Mouse (Mus musculus): Measurements from ENCODE around the gene Scube1. TPM values are rescaled to one million over a fixed set of nuclear protein-coding genes. Genes with fewer than 3 reads are reported as not detected.

Scube1 gene
- polyA plus RNA-seq, 1 experiment from 2014 or later, result not detected

- no peaks in the 10 kb centered on the region for H3K79me2 ChIP-seq (ENCODE audit: inconsistent target)
- H3K36me3 ChIP-seq (ENCODE audit: inconsistent target), result no peaks in the 10 kb centered on the region
- WGBS (ENCODE audit: missing documents), result 94% methylated on average over 8 of the region's 8 CpGs
- no peak overlapping the region for H3K27ac ChIP-seq
- no peak overlapping the region for H3K4me3 ChIP-seq (ENCODE audit: inconsistent target)
Measured at GRCm38 (mm10) chr15:83606700-83607099, 118.1 kb downstream of the Scube1 start.

- 95% methylated on average over 11 of the region's 11 CpGs for WGBS (ENCODE audit: missing documents)
- H3K79me2 ChIP-seq (ENCODE audit: inconsistent target), result no peaks in the 10 kb centered on the region
- H3K4me3 ChIP-seq (ENCODE audit: inconsistent target), result no peak overlapping the region
- no peak overlapping the region for H3K27ac ChIP-seq
- H3K36me3 ChIP-seq (ENCODE audit: inconsistent target), result no peaks in the 10 kb centered on the region
Measured at GRCm38 (mm10) chr15:83606216-83606615, 118.6 kb downstream of the Scube1 start.

GRCm38 (mm10) chr15:83603426-83603825 is 121.4 kb downstream of the Scube1 start:
- no peak overlapping the region for H3K4me3 ChIP-seq (ENCODE audit: inconsistent target)
- H3K79me2 ChIP-seq (ENCODE audit: inconsistent target), result no peaks in the 10 kb centered on the region
- WGBS (ENCODE audit: missing documents), result 94% methylated on average over 7 of the region's 7 CpGs
- H3K27ac ChIP-seq, result no peak overlapping the region
- H3K36me3 ChIP-seq (ENCODE audit: inconsistent target), result no peaks in the 10 kb centered on the region

GRCm38 (mm10) chr15:83603046-83603396 is 121.8 kb downstream of the Scube1 start:
- H3K79me2 ChIP-seq (ENCODE audit: inconsistent target), result no peaks in the 10 kb centered on the region
- no peaks in the 10 kb centered on the region for H3K36me3 ChIP-seq (ENCODE audit: inconsistent target)
- WGBS (ENCODE audit: missing documents), result 100% methylated on average over 1 of the region's 1 CpGs
- peak overlapping the region; percentile 35 for H3K27ac ChIP-seq
- H3K4me3 ChIP-seq (ENCODE audit: inconsistent target), result no peak overlapping the region

- Histone ChIP-seq H3K36me3 (ENCODE audit: inconsistent target) (no peaks in the 10 kb centered on the region), H3K27ac (peak overlapping the region; percentile 35), H3K79me2 (ENCODE audit: inconsistent target) (no peaks in the 10 kb centered on the region), H3K4me3 (ENCODE audit: inconsistent target) (no peak overlapping the region)
- WGBS (ENCODE audit: missing documents), result 10% methylated on average over 11 of the region's 13 CpGs
Measured at GRCm38 (mm10) chr15:83602372-83603045, 122.3 kb downstream of the Scube1 start.

GRCm38 (mm10) chr15:83601185-83601584 is 123.6 kb downstream of the Scube1 start:
- Histone ChIP-seq H3K27ac (no peak overlapping the region), H3K36me3 (ENCODE audit: inconsistent target) (no peaks in the 10 kb centered on the region), H3K4me3 (ENCODE audit: inconsistent target) (no peak overlapping the region), H3K79me2 (ENCODE audit: inconsistent target) (no peaks in the 10 kb centered on the region)
- 61% methylated on average over 4 of the region's 4 CpGs for WGBS (ENCODE audit: missing documents)

GRCm38 (mm10) chr15:83596833-83597232 is 128.0 kb downstream of the Scube1 start:
- no peak overlapping the region for H3K27ac ChIP-seq
- H3K4me3 ChIP-seq (ENCODE audit: inconsistent target), result no peak overlapping the region
- 94% methylated on average over 4 of the region's 4 CpGs for WGBS (ENCODE audit: missing documents)
- peaks cover 21% of the 10 kb centered on the region; the same call in 1 of the 2 replicates for H3K79me2 ChIP-seq (ENCODE audit: inconsistent target)
- H3K36me3 ChIP-seq (ENCODE audit: inconsistent target), result no peaks in the 10 kb centered on the region

GRCm38 (mm10) chr15:83595364-83595711 is 129.5 kb downstream of the Scube1 start:
- 39% methylated on average over 7 of the region's 7 CpGs for WGBS (ENCODE audit: missing documents)
- Histone ChIP-seq H3K79me2 (ENCODE audit: inconsistent target) (peaks cover 21% of the 10 kb centered on the region; the same call in 1 of the 2 replicates), H3K4me3 (ENCODE audit: inconsistent target) (peak overlapping the region; percentile 38), H3K36me3 (ENCODE audit: inconsistent target) (no peaks in the 10 kb centered on the region), H3K27ac (no peak overlapping the region)

- under 1% methylated on average over 67 of the region's 68 CpGs for WGBS (ENCODE audit: missing documents)
- H3K36me3 ChIP-seq (ENCODE audit: inconsistent target), result no peaks in the 10 kb centered on the region
- H3K27ac ChIP-seq, result no peak within 1 kb of the TSS
- peaks cover 21% of the 10 kb centered on the region; the same call in 1 of the 2 replicates for H3K79me2 ChIP-seq (ENCODE audit: inconsistent target)
- H3K4me3 ChIP-seq (ENCODE audit: inconsistent target), result peak within 1 kb of the TSS; percentile 69
Measured at GRCm38 (mm10) chr15:83594513-83595363, 130.1 kb downstream of the Scube1 start, which contains the start of gene Ttll12. Gene Ttll12 (minus strand): TSS chr15:83595157.

GRCm38 (mm10) chr15:83593702-83594512 is 130.9 kb downstream of the Scube1 start:
- Histone ChIP-seq H3K4me3 (ENCODE audit: inconsistent target) (peak overlapping the region; percentile 69), H3K79me2 (ENCODE audit: inconsistent target) (peaks cover 21% of the 10 kb centered on the region; the same call in 1 of the 2 replicates), H3K27ac (no peak overlapping the region), H3K36me3 (ENCODE audit: inconsistent target) (no peaks in the 10 kb centered on the region)
- WGBS (ENCODE audit: missing documents), result 43% methylated on average over 19 of the region's 19 CpGs

- no peak overlapping the region for H3K4me3 ChIP-seq (ENCODE audit: inconsistent target)
- H3K27ac ChIP-seq, result no peak overlapping the region
- peaks cover 21% of the 10 kb centered on the region; the same call in 1 of the 2 replicates for H3K79me2 ChIP-seq (ENCODE audit: inconsistent target)
- no peaks in the 10 kb centered on the region for H3K36me3 ChIP-seq (ENCODE audit: inconsistent target)
Measured at GRCm38 (mm10) chr15:83593189-83593585, 131.6 kb downstream of the Scube1 start.

- WGBS (ENCODE audit: missing documents), result 89% methylated on average over 8 of the region's 8 CpGs
- no peaks in the 10 kb centered on the region for H3K36me3 ChIP-seq (ENCODE audit: inconsistent target)
- no peak overlapping the region for H3K27ac ChIP-seq
- H3K79me2 ChIP-seq (ENCODE audit: inconsistent target), result peaks cover 21% of the 10 kb centered on the region; the same call in 1 of the 2 replicates
- no peak overlapping the region for H3K4me3 ChIP-seq (ENCODE audit: inconsistent target)
Measured at GRCm38 (mm10) chr15:83592260-83593188, 132.3 kb downstream of the Scube1 start.

GRCm38 (mm10) chr15:83591758-83592157 is 133.1 kb downstream of the Scube1 start:
- Histone ChIP-seq H3K4me3 (ENCODE audit: inconsistent target) (no peak overlapping the region), H3K36me3 (ENCODE audit: inconsistent target) (peaks cover 5% of the 10 kb centered on the region; the same call in 1 of the 2 replicates), H3K27ac (no peak overlapping the region), H3K79me2 (ENCODE audit: inconsistent target) (peaks cover 21% of the 10 kb centered on the region; the same call in 1 of the 2 replicates)
- WGBS (ENCODE audit: missing documents), result 93% methylated on average over 6 of the region's 6 CpGs

Data from macrophage (primary cell).